Mouse (Mus musculus): ENCODE measurements at regions not wholly inside any gene's neighbourhood (a gene's known extent, or its start where the extent isn't known, plus 50 kb on each side); places are given as distances from the start of the nearest gene placed in this dataset.

GRCm38 (mm10) chr1:48276206-48276605 is 1383.6 kb upstream of the Slc39a10 start:
- DNase-seq = peak; percentile 96 to 97
- WGBS = 10% methylated on average over 7 of the region's 7 CpGs
- Histone ChIP-seq H3K27me3 (ENCODE audit: control insufficient read depth, insufficient read depth, low read length) (no peaks in the 10 kb centered on the region), H3K27ac (ENCODE audit: insufficient read depth, low read length) (no peak overlapping the region), H3K4me3 (replicated peaks; ENCODE audit: insufficient read depth, low read depth, low read length) (no peak overlapping the region), H3K4me1 (ENCODE audit: control insufficient read depth, insufficient read depth, low read length) (no peaks in the 10 kb centered on the region; the same call in 1 of the 2 replicates)
- TF ChIP-seq POLR2A (IDR thresholded peaks at IDR 0.05; ENCODE audit: borderline replicate concordance, insufficient read depth, low read length) (no peak), CTCF (IDR thresholded peaks at IDR 0.05; ENCODE audit: borderline replicate concordance, insufficient read depth, low read depth, low read length) (no peak)

DNA sequence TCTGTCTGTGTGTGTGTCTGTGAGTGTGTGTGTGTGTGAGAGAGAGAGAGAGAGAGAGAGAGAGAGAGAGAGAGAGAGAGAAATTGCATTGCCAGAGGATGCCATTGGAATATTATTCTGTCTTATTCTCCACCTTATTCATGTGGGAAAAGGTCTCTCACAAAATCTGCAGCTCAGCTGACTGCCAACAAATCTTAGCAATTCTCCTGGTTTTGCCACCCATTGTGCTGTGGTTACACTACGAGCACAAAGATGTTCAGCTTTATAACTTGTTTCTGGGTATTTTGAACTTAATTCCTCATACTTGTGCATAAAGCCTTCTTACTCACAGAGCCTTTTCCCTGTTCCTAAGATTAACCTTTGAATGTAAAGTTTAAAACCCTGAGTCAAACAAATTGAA is 1383.0 kb upstream of the Slc39a10 start:
- Histone ChIP-seq H3K27ac (ENCODE audit: insufficient read depth, low read length) (no peak overlapping the region), H3K4me1 (ENCODE audit: control insufficient read depth, insufficient read depth, low read length) (no peaks in the 10 kb centered on the region; the same call in 1 of the 2 replicates), H3K4me3 (replicated peaks; ENCODE audit: insufficient read depth, low read depth, low read length) (no peak overlapping the region), H3K27me3 (ENCODE audit: control insufficient read depth, insufficient read depth, low read length) (no peaks in the 10 kb centered on the region)
- TF ChIP-seq POLR2A (IDR thresholded peaks at IDR 0.05; ENCODE audit: borderline replicate concordance, insufficient read depth, low read length) (no peak), CTCF (IDR thresholded peaks at IDR 0.05; ENCODE audit: borderline replicate concordance, insufficient read depth, low read depth, low read length) (no peak)
- peak; percentile 17 to 56 for DNase-seq
- WGBS = 13% methylated on average over 1 of the region's 1 CpGs
